28 mouse cellular contexts compared by ENCODE assay signal in genomic region chr13:51759256-51759987, GRCm38 (mm10). TPM values are rescaled to one million over a fixed set of nuclear protein-coding genes. Genes with fewer than 3 reads are reported as not detected.
DNase-seq lines count a peak whose midpoint lies in the region; ATAC-seq and TF ChIP-seq lines count a peak whose summit lies in the region.
"Had no signal": no experiment of that assay in that cellular context is flagged by ENCODE, and none has a peak within 500 bp of the region (broad histone marks: within the 10 kb centered on the region; RNA-seq: fewer than 3 reads in every experiment).

No protein-coding gene starts in this region.

- H3K27ac ChIP-seq in heart, embryonic 15.5 days, result 0 out of 2 replicates have a peak overlapping the region, but pooled peaks have one; percentile 10
- H3K27ac ChIP-seq in spleen, adult 2 months (ENCODE audit: insufficient read depth, low read length), result peak overlapping the region; percentile 40; the same call in 1 of the 2 replicates
- H3K27ac ChIP-seq: hindbrain, embryonic 12.5 days; hindbrain, postnatal 0 days; lung, embryonic 15.5 days; midbrain, embryonic 12.5 days; stomach, embryonic 15.5 days had no signal

- ATAC-seq in heart, embryonic 15.5 days (replicated peaks; ENCODE audit: insufficient number of reproducible peaks, insufficient read depth, low FRiP score, low read depth), result no peak
- ATAC-seq in CD4-positive, CD25-positive, alpha-beta regulatory T cell, adult 4 months, result no peak
- ATAC-seq: forebrain, embryonic 16.5 days; hindbrain, postnatal 0 days; intestine, embryonic 16.5 days; Patski had no signal

- H3K4me1 ChIP-seq in heart, embryonic 15.5 days (replicated peaks), result peaks cover 70% of the 10 kb centered on the region
- peaks cover 58% of the 10 kb centered on the region; the same call in 1 of the 2 replicates for H3K4me1 ChIP-seq in spleen, adult 2 months (ENCODE audit: control insufficient read depth, insufficient read depth, insufficient read length)

- H3K9me3 ChIP-seq in heart, embryonic 15.5 days (replicated peaks), result no peaks in the 10 kb centered on the region
- H3K9me3 ChIP-seq: hindbrain, embryonic 12.5 days; limb, embryonic 13.5 days; lung, embryonic 15.5 days; midbrain, embryonic 12.5 days; neural tube, embryonic 13.5 days; stomach, embryonic 15.5 days had no signal

- H3K4me2 ChIP-seq in heart, embryonic 15.5 days, result no peak overlapping the region
- H3K4me2 ChIP-seq: heart, embryonic 11.5 days; hindbrain, embryonic 12.5 days; limb, embryonic 13.5 days; liver, embryonic 11.5 days; lung, embryonic 15.5 days; midbrain, embryonic 12.5 days; neural tube, embryonic 13.5 days; stomach, embryonic 15.5 days had no signal

- TF ChIP-seq CTCF in spleen, adult 2 months (IDR thresholded peaks at IDR 0.05; ENCODE audit: extremely low read depth, insufficient read depth, insufficient read length, insufficient replicate concordance), result no peak

- DNase-seq in heart, adult 8-10 months (ENCODE audit: low spot score), result no peak
- DNase-seq in spleen, adult 2 months (ENCODE audit: low read depth in 1 of 2, low spot score in 2 of 2), result no peak
- no peak for DNase-seq in spleen, postnatal 4 days (ENCODE audit: low spot score in 2 of 2)
- peak; percentile 69 for DNase-seq in thymus, postnatal 25 days
- no peak for DNase-seq in left cerebral cortex, adult 18-20 months (ENCODE audit: low spot score in 2 of 2)
- DNase-seq: adrenal gland, postnatal 25 days; cerebellum, adult 2 months; cerebellum, postnatal 14 days; gastrocnemius, postnatal 10 days; kidney, adult 9 months; kidney, postnatal 10 days had no signal

- TF ChIP-seq POLR2A in spleen, adult 2 months (IDR thresholded peaks at IDR 0.05; ENCODE audit: low read depth, low read length), result no peak

- H3K27me3 ChIP-seq in heart, embryonic 15.5 days, result no peaks in the 10 kb centered on the region
- no peaks in the 10 kb centered on the region for H3K27me3 ChIP-seq in spleen, adult 2 months (ENCODE audit: control insufficient read depth, insufficient read depth, low read length)
- H3K27me3 ChIP-seq: hindbrain, embryonic 12.5 days; limb, embryonic 13.5 days; lung, embryonic 15.5 days; midbrain, embryonic 12.5 days; neural tube, embryonic 13.5 days; Patski; stomach, embryonic 15.5 days had no signal

- H3K36me3 ChIP-seq in heart, embryonic 15.5 days, result no peaks in the 10 kb centered on the region
- H3K36me3 ChIP-seq in spleen, adult 2 months (ENCODE audit: control insufficient read depth, insufficient read depth, low read length), result peaks cover 8% of the 10 kb centered on the region
- H3K36me3 ChIP-seq: hindbrain, embryonic 12.5 days; limb, embryonic 13.5 days; lung, embryonic 15.5 days; midbrain, embryonic 12.5 days; neural tube, embryonic 13.5 days; stomach, embryonic 15.5 days had no signal

- H3K9ac ChIP-seq in heart, embryonic 15.5 days, result no peak overlapping the region
- H3K9ac ChIP-seq: hindbrain, embryonic 12.5 days; limb, embryonic 13.5 days; lung, embryonic 15.5 days; midbrain, embryonic 12.5 days; neural tube, embryonic 13.5 days; stomach, embryonic 15.5 days had no signal

- WGBS in heart, embryonic 15.5 days, result 88% methylated on average over 6 of the region's 6 CpGs
- WGBS in spleen, adult 2 months, result 80% methylated on average over 6 of the region's 6 CpGs

- no peak overlapping the region for H3K4me3 ChIP-seq in heart, embryonic 15.5 days
- H3K4me3 ChIP-seq in spleen, adult 2 months (ENCODE audit: extremely low read depth, insufficient read depth, insufficient read length), result no peak overlapping the region
- H3K4me3 ChIP-seq: erythroblast, embryonic 14.5 days; hindbrain, embryonic 12.5 days; left cerebral cortex, adult 2 months; limb, embryonic 13.5 days; lung, embryonic 15.5 days; midbrain, embryonic 12.5 days; myocyte; neural tube, embryonic 13.5 days; stomach, embryonic 15.5 days had no signal

RNA-seq across cellular contexts. Expression of gene Sema4d, which starts 34.1 kb away (rescaled TPM):
- polyA plus RNA-seq in heart, embryonic 15.5 days (2015; fragmentation: Nextera tagmentation; extraction: Ambion mirVana), result 14.7 and 19.8 TPM in 2 replicates
- 10 to 100 TPM; 56.5 to 72.3 (median 68.6) TPM for total RNA-seq in heart, adult 8-10 months (2022)
- 77.0 and 103 TPM in 2 replicates for polyA plus RNA-seq in spleen, adult 2 months (2012; rRNA removed)
- 100 to 1,000 TPM; 122 to 152 TPM for polyA plus RNA-seq in CD4-positive, CD25-positive, alpha-beta regulatory T cell, adult 4 months (2017; shearing (Covaris generic))
- total RNA-seq in left cerebral cortex, adult 18-20 months (2021), result 10 to 100 TPM; 65.8 to 71.3 TPM
